Mouse (Mus musculus) left cerebral cortex, adult 8-10 months (tissue): ENCODE measurements around the gene Chst3. TPM values are rescaled to one million over a fixed set of nuclear protein-coding genes. Genes with fewer than 3 reads are reported as not detected.
"Not testable (repeated sequence)": the region's sequence is repeated elsewhere in the genome, so short reads cannot be mapped to it uniquely, and the experiment has no call there.

Experiments
- DNase-seq, 2 experiments: peaks; one replicate each; pipeline ENCODE4 v3.0.0; 2022; ENCODE audit warnings: low spot score in 2 of 2
- total RNA-seq, 4 experiments: library from RNA; stranded (reverse); gene quantifications; 2 replicates each; pipeline ENCODE4 v1.2.4; 2022

Gene Chst3
- total RNA-seq, result 1 to 10 TPM; 1.2 to 2.0 (median 1.9) TPM

DNA sequence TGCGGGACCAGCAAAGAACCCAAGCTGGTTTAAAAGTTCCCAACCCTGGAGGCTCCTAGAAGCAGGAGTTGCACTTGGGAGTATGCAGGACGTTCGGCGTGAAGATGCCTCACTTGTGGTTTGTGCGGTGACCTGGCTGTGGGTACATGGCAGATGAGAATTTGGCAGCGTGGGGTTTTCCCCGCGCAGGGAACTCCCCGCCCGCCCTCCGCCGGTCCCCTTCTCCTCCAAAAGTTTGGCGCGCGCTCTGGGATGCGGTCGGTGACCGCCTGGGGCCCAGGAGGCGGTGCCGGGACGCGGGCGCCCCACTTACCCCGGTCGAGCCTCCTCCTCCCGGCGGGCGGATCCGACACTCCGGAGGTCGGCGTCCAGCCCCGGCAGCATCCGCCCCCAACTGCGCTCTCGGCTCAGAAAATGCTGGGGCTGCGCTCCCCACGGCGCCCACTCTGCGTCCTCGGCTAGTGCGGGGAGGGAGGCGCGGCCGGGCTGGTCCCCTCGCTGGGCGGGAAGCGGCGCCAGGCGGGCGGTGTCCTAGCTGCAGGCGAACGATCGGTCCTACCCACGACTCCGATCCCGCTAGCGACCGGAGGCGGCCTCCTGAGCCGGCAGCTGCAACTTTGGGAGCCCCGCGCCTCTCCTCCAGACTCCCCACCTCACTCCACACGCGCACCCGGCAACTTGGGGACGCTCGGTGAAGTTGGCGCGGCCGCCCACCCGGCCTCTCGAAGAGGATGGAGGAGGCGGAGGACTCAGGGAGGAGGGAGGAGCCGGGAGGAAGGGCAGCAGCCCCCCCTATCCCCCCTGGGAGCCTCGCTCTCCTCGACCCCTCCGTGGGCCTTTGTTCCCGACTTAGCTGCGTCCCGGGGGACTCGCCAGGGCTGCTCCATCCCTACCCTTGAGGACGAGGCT is at the start of gene Chst3:
Chst3 (minus strand) TSS at position 670 of the 909 bp plus-strand sequence.
- DNase-seq, result no peak

DNA sequence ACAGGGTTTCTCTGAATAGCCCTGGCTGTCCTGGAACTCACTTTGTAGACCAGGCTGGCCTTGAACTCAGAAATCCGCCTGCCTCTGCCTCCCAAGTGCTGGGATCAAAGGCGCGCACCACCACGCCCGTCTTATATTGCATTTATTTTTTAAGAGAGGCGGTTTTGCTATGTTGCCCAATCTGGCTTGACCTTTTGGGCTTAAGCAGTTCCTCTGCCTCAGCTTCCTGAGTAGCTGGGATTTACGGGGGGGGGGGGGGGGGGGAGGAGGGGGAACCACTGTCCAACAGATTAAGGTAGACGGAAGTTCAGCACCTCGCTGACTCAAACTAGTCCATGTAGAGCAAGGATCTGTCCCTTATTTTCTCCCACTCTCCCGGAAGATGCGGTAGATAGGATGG is 49.7 kb upstream of the Chst3 start:
- DNase-seq, result no peak

GRCm38 (mm10) chr10:60266842-60267401 is 47.9 kb upstream of the Chst3 start:
- DNase-seq, result no peak

GRCm38 (mm10) chr10:60265252-60265651 is 46.2 kb upstream of the Chst3 start:
- no peak for DNase-seq

DNA sequence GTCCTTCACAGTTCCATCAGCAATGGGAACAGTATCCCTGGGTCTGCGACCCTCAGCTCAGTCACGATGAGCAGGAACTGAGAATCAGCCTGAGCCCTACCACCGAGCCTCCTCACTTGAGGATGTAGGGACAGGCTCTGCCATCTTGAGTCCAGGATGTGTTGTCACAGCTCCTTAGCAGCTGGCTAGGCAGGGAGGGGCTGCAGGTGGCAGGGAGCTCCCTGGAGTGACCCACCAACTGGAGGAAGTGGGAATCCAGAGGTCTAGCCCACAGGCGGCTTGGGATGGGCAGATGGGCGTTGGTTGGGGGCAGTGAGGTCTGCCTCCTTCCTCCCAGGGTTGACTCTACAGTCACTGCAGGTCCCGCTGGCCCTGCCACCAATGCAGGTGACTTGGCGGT is 44.3 kb upstream of the Chst3 start:
- DNase-seq, result no peak

DNA sequence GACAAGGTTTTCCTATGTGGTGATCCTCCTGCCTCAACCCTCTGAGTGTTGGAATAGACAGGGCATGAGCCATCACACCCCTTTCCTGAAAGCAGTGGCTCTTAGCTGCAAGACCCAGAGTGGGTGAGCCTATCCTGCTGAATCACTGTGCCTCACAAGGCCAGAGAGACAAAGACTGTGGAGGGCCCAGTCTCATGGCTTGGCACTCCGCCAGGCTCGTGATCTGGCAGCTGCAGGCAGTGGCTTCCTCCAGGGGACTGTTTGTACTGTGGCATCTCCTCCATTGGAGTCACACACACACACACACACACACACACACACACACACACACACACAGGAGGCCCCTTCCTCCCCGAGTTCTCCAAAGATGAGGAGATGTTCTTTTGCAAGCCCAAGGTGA is 43.3 kb upstream of the Chst3 start:
- peak; percentile 56 to 82 for DNase-seq

GRCm38 (mm10) chr10:60261530-60261929 is 42.5 kb upstream of the Chst3 start:
- no peak for DNase-seq

DNA sequence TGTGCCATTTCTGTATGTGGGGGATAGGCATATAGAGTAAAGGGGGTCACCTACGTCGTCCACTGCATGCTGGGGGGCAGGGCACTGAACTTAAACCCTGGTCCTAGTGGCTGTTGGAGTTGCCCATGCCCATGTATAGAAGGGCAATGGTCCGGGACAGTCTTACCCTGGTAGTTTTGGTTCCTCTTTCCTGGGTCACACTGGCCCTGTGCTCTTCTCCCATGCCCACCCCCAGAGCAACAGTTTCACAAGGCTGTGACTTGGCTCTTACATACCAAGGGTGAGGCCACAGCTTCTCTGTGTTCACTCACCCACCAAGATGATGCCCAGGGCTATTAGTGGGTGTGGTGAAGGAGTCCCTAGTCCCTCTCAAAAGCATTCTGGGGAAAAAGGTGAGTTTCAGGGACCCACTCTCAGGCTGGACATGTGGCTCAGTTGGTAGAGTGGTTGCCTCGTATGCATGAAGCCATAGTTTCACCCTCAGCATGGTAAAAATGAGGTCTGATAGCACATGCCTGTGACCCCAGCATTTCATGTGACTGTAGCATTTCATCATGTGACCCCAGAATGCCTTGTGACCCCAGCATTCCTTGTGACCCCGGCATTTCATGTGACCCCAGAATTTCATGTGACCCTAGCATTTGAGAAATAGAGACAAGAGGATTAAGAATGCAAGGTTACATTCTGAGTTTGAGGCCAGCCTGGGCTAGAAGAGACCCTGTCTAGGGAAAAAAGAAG is 41.7 kb upstream of the Chst3 start:
- no peak for DNase-seq

GRCm38 (mm10) chr10:60257261-60257825 is 38.3 kb upstream of the Chst3 start:
- no peak for DNase-seq

- DNase-seq, result no peak
Measured at GRCm38 (mm10) chr10:60256088-60256487, 37.0 kb upstream of the Chst3 start.

DNA sequence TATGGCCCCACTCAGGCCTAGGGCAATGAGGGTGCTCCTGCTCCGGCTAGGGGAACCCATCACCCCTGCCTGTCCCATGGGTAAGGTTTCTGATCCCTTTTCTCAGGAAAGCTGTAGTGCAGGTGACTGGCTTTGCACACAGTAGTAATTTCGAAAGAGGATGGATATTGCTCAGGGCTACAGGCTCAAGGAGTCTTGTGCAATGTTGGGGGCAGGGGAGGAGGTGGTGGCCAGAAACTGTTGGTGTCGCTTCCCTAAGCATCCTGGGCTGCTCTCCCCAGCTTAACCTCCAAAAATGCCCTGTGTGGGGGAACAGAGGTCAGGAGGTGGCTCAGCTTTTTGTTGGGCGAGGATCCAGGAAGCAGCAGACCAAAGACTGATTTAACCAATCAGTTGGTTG is 33.5 kb upstream of the Chst3 start:
- no peak for DNase-seq

DNA sequence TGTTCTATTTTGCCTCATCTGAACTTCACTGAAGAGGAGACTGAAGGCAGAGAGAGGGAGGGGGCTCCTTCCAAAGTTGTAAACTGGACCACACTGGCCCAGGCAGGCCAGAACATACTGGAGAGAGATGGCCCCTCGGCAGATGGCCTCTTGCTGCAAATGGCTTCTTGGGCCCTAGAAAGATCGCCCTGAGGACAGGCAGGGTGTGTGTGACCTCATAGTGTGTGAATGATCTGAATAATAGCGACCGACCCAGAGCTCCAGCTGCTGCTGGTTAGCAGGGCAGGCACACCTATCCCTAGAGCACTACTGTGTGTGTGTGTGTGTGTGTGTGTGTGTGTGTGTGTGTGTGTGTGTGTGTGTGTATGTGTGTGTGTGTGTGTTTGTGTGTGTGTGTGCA is 33.1 kb upstream of the Chst3 start:
- DNase-seq, result no peak

GRCm38 (mm10) chr10:60250426-60250965 is 31.4 kb upstream of the Chst3 start:
- DNase-seq, result no peak

DNA sequence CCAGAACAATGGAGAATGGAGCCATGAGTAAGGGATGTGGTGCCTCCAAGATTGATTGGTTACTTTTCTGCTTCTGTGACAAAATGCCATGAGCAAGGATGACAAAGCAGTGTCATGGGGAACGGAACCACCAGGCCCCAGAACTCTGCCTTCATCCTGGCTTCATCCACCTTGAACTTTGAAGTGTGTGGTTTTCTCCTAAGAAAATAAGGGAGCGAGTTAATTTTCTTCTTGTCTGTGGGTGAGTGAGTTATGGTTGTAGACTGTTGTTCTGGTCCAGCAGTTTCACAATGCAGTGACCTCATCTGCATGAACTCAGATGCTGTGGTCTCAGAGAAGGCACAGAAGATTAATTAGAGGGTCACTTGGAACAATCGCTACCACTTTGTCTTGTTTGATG is 29.3 kb upstream of the Chst3 start:
- not testable (repeated sequence) for DNase-seq

DNA sequence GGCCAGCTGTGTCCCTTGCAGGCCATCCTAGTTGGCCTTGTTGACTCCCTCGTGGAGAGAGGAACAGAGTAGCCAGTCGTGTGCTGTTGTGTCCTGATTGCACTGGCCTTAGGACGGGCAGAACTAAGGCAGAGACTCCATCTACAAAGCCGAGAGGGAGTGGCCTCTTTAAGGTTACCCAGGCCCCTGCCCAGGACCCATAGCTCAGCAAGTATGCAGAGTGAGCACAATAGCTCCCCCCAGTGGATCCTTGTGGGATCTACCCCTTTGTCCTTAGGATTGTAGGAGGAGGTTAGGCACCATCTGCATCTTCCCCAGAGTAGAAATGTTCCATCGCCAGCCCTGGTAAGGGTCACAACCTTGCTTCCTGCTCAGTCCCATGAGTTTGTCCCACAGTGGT is 27.5 kb upstream of the Chst3 start:
- DNase-seq, result peak in 1 of 2 experiments; percentile 25

GRCm38 (mm10) chr10:60245635-60246034 is 26.6 kb upstream of the Chst3 start:
- no peak for DNase-seq

GRCm38 (mm10) chr10:60245041-60245440 is 26.0 kb upstream of the Chst3 start:
- peak; percentile 66 to 98 for DNase-seq

GRCm38 (mm10) chr10:60243941-60244340 is 24.9 kb upstream of the Chst3 start:
- no peak for DNase-seq

GRCm38 (mm10) chr10:60240416-60240815 is 21.4 kb upstream of the Chst3 start:
- DNase-seq, result no peak

DNA sequence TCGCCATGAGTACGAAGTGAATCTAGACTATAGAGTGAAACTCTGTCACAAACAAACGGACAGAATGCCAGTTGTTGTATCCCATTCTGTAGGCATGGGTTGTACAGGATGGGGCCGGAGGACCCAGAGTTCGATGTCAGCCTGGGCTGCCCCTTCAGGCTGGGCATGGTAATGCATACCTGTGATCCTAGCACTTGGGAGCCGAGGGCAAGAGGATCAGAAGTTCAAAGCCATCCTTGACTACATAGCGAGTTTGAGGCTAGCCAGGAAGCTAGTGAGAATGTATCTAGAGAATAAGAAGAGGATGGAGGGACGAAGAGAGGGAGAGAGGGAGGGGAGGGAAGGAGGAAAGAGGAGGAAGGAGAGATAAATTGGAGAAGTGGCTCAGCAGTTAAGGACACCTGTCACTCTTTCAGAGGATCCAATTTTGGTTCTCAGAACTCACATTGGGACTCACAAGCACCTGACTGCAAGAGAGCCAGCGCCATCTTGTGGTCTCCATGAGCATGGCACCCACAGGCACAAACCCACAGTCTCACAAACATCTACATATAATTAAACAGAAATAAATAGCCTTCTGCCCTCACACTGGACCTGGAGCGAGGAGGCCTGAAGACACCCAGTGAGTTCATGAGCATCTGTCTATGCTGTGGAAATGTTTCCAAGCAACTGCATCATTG is 18.6 kb upstream of the Chst3 start:
- no peak for DNase-seq

- DNase-seq, result not testable (repeated sequence)
Measured at GRCm38 (mm10) chr10:60235876-60236275, 16.8 kb upstream of the Chst3 start.
